In the genomic region with DNA sequence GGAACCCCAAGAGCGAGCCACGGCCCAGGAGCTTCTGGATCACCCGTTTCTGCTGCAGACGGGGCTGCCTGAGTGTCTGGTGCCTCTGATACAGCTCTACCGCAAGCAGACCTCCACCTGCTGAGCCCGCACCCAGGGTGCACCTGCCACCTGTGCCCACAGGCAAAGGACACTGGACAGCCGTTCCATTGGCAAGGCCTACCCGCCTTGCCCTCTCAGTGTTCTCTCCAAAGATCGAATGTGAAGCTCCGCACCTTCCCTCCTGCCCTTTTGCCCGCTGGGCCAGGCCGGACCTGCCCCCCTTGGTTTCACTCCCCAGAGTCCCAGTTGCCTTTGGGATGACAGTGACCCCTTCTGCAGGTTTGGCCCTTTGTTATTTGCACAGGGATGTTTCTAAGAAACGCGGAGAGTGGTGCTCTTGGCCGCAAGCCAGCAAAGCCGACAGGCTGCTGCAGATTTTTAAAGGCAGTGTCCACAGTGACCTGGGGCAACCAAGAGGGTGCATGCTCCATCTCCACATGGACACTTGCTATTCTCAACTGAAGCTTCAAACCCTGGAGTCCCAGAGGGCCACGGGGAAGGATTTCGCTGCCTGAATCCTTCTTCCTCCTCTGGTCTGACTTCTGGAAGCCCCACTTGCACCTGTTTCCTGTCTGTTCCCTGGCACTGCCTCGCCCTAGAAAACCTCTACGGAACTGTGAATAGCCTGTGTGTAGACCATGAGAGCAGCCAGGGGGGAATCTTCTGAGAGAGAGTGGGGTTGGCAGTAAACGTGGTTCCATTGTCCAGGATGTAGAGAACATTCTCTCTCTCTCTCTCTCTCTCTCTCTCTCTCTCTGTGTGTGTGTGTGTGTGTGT, we compare ENCODE assay signal across 10 mouse cellular contexts. TPM values are rescaled to one million over a fixed set of nuclear protein-coding genes. Genes with fewer than 3 reads are reported as not detected.
DNase-seq lines count a peak whose midpoint lies in the region; ATAC-seq and TF ChIP-seq lines count a peak whose summit lies in the region.
"Had no signal": no experiment of that assay in that cellular context is flagged by ENCODE, and none has a peak within 500 bp of the region (broad histone marks: within the 10 kb centered on the region; RNA-seq: fewer than 3 reads in every experiment).

No protein-coding gene starts in this region.

- H3K27me3 ChIP-seq in stomach, postnatal 0 days (ENCODE audit: control insufficient read depth, insufficient read depth, low read length): peaks cover 4% of the 10 kb centered on the region; the same call in 1 of the 2 replicates
- H3K27me3 ChIP-seq in forebrain, embryonic 14.5 days (replicated peaks; ENCODE audit: control insufficient read depth, insufficient read depth, low read length): peaks cover 28% of the 10 kb centered on the region

- intact Hi-C loops in gastrocnemius, adult 2 months (cut with DNase I): loop anchor here (1.0 to 5.0 kb wide), 2 partner anchors 58 to 209 kb away; no protein-coding TSS in a partner anchor

- H3K9me3 ChIP-seq in stomach, postnatal 0 days (ENCODE audit: control insufficient read depth, low read length): no peaks in the 10 kb centered on the region
- no peaks in the 10 kb centered on the region for H3K9me3 ChIP-seq in forebrain, embryonic 14.5 days (replicated peaks; ENCODE audit: control insufficient read depth, low read length)

- TF ChIP-seq EP300 in stomach, postnatal 0 days (optimal IDR thresholded peaks at IDR 0.05): no peak

- no peak overlapping the region for H3K27ac ChIP-seq in gastrocnemius, adult 2 months
- no peak overlapping the region for H3K27ac ChIP-seq in stomach, postnatal 0 days (replicated peaks)
- no peak overlapping the region for H3K27ac ChIP-seq in forebrain, embryonic 14.5 days (ENCODE audit: low read depth, low read length)
- H3K27ac ChIP-seq: macrophage had no signal

- no peak overlapping the region for H3K4me2 ChIP-seq in stomach, postnatal 0 days (replicated peaks; ENCODE audit: low read depth)
- H3K4me2 ChIP-seq in forebrain, embryonic 14.5 days (ENCODE audit: low read length): no peak overlapping the region

- H3K9ac ChIP-seq in stomach, postnatal 0 days (ENCODE audit: low read length): no peak overlapping the region
- H3K9ac ChIP-seq in forebrain, embryonic 14.5 days (ENCODE audit: low read length): no peak overlapping the region

- no peak for TF ChIP-seq CTCF in gastrocnemius, adult 2 months (IDR thresholded peaks at IDR 0.05)
- no peak for TF ChIP-seq CTCF in lung, adult 2 months (IDR thresholded peaks at IDR 0.05; ENCODE audit: insufficient read depth, low read length)
- no peak for TF ChIP-seq CTCF in stomach, postnatal 0 days (IDR thresholded peaks at IDR 0.05; ENCODE audit: low read depth)

- peak overlapping the region; percentile 17 for H3K4me3 ChIP-seq in gastrocnemius, adult 2 months
- no peak overlapping the region for H3K4me3 ChIP-seq in lung, adult 2 months (replicated peaks; ENCODE audit: extremely low read depth, low read depth, low read length)
- no peak overlapping the region for H3K4me3 ChIP-seq in stomach, postnatal 0 days (ENCODE audit: low read depth, low read length)
- H3K4me3 ChIP-seq in forebrain, embryonic 14.5 days (ENCODE audit: low read depth, low read length): no peak overlapping the region

- ATAC-seq in common myeloid progenitor, adult 5-6 weeks (replicated peaks; ENCODE audit: low read depth, poor library complexity, severe bottlenecking): peak; percentile 48
- no peak for ATAC-seq in stomach, postnatal 0 days (ENCODE audit: low FRiP score, low TSS enrichment)
- ATAC-seq in forebrain, embryonic 14.5 days: no peak

- 36% methylated on average over 21 of the region's 21 CpGs for WGBS in lung, adult 2 months
- WGBS in stomach, postnatal 0 days: 37% methylated on average over 21 of the region's 21 CpGs
- WGBS in forebrain, embryonic 14.5 days: 57% methylated on average over 21 of the region's 21 CpGs

- DNase-seq in gastrocnemius, adult 2 months: peak; percentile 39
- DNase-seq in gastrocnemius, adult 8-10 months (ENCODE audit: low spot score in 2 of 2): no peak
- peak; percentile 37 for DNase-seq in lung, adult 2 months
- DNase-seq in lung, postnatal 36 days: no peak
- DNase-seq in stomach, postnatal 0 days (ENCODE audit: low spot score): peak; percentile 49
- DNase-seq in neural tube, embryonic 10.5 days (ENCODE audit: extremely low spot score, low spot score): no peak
- no peak for DNase-seq in forebrain, embryonic 14.5 days (ENCODE audit: low spot score)

- no peaks in the 10 kb centered on the region for H3K36me3 ChIP-seq in stomach, postnatal 0 days (ENCODE audit: control insufficient read depth, insufficient read depth, low read length)
- 0 out of 2 replicates have a peak, but pooled peaks cover 2% of the 10 kb centered on the region for H3K36me3 ChIP-seq in forebrain, embryonic 14.5 days (ENCODE audit: control insufficient read depth, insufficient read depth, low read length)

- H3K4me1 ChIP-seq in lung, adult 2 months (ENCODE audit: control insufficient read depth, insufficient read depth, low read length): no peaks in the 10 kb centered on the region; the same call in none of the 2 replicates
- 0 out of 2 replicates have a peak, but pooled peaks cover 3% of the 10 kb centered on the region for H3K4me1 ChIP-seq in stomach, postnatal 0 days (replicated peaks; ENCODE audit: control insufficient read depth, insufficient read depth)
- H3K4me1 ChIP-seq in forebrain, embryonic 14.5 days (ENCODE audit: control insufficient read depth, insufficient read depth, low read length): peaks cover 5% of the 10 kb centered on the region; the same call in 1 of the 2 replicates

- TF ChIP-seq POLR2A in lung, adult 2 months (IDR thresholded peaks at IDR 0.05; ENCODE audit: borderline replicate concordance, extremely low read depth, low read depth, low read length): no peak

RNA-seq across cellular contexts. Expression of gene Ankrd63, which starts 7.1 kb away (rescaled TPM):
- total RNA-seq in gastrocnemius, adult 2 months (2021): under 1 TPM in 1 of 2 experiments, not detected in 1; 0.06 TPM
- total RNA-seq in gastrocnemius, adult 8-10 months (2022): not detected
- 5.0 and 5.4 TPM in 2 replicates for polyA plus RNA-seq in lung, adult 2 months (2012; rRNA removed)
- total RNA-seq in common myeloid progenitor, adult 5-6 weeks (2017): 0.09 and 0.19 TPM in 2 replicates
- polyA plus RNA-seq in stomach, postnatal 0 days (2015; fragmentation: Nextera tagmentation; extraction: Ambion mirVana): 0.11 and 0.27 TPM in 2 replicates
- 0.28 and 0.41 TPM in 2 replicates for polyA plus RNA-seq in forebrain, embryonic 14.5 days (2014; fragmentation: Nextera tagmentation; extraction: Ambion mirVana)
- polyA plus RNA-seq: embryonic facial prominence, embryonic 11.5 days; macrophage had no signal

RNA-seq across cellular contexts. Expression of gene Plcb2, which starts 31.6 kb away (rescaled TPM):
- total RNA-seq in gastrocnemius, adult 2 months (2021): under 1 TPM; 0.11 to 0.43 TPM
- under 1 TPM in 3 of 4 experiments, not detected in 1; 0.15 to 0.27 (median 0.27) TPM for total RNA-seq in gastrocnemius, adult 8-10 months (2022)
- 11.8 and 15.2 TPM in 2 replicates for polyA plus RNA-seq in lung, adult 2 months (2012; rRNA removed)
- 34.5 and 42.0 TPM in 2 replicates for total RNA-seq in common myeloid progenitor, adult 5-6 weeks (2017)
- polyA plus RNA-seq in stomach, postnatal 0 days (2015; fragmentation: Nextera tagmentation; extraction: Ambion mirVana): 0.58 and 0.64 TPM in 2 replicates
- polyA plus RNA-seq in forebrain, embryonic 14.5 days (2014; fragmentation: Nextera tagmentation; extraction: Ambion mirVana): 0.48 and 0.57 TPM in 2 replicates

RNA-seq across cellular contexts. Expression of gene Pak6, which starts 33.6 kb away (rescaled TPM):
- not detected for total RNA-seq in gastrocnemius, adult 2 months (2021)
- not detected for total RNA-seq in gastrocnemius, adult 8-10 months (2022)
- 8.2 and 11.8 TPM in 2 replicates for polyA plus RNA-seq in lung, adult 2 months (2012; rRNA removed)
- 1.1 and 1.7 TPM in 2 replicates for total RNA-seq in common myeloid progenitor, adult 5-6 weeks (2017)
- 3.7 and 5.3 TPM in 2 replicates for polyA plus RNA-seq in stomach, postnatal 0 days (2015; fragmentation: Nextera tagmentation; extraction: Ambion mirVana)
- polyA plus RNA-seq in forebrain, embryonic 14.5 days (2014; fragmentation: Nextera tagmentation; extraction: Ambion mirVana): 14.0 and 18.7 TPM in 2 replicates
- polyA plus RNA-seq: macrophage had no signal

RNA-seq across cellular contexts. Expression of gene Inafm2, which starts 48.9 kb away (rescaled TPM):
- 1 to 10 TPM; 5.2 to 5.8 TPM for total RNA-seq in gastrocnemius, adult 2 months (2021)
- 1 to 10 TPM; 5.0 to 7.2 (median 5.2) TPM for total RNA-seq in gastrocnemius, adult 8-10 months (2022)
- polyA plus RNA-seq in lung, adult 2 months (2012; rRNA removed): 18.1 and 23.5 TPM in 2 replicates
- total RNA-seq in common myeloid progenitor, adult 5-6 weeks (2017): 19.8 and 20.5 TPM in 2 replicates
- 33.8 and 36.7 TPM in 2 replicates for polyA plus RNA-seq in stomach, postnatal 0 days (2015; fragmentation: Nextera tagmentation; extraction: Ambion mirVana)
- 32.1 and 33.7 TPM in 2 replicates for polyA plus RNA-seq in forebrain, embryonic 14.5 days (2014; fragmentation: Nextera tagmentation; extraction: Ambion mirVana)

Comparison
In these comparisons a context has a peak if more than half of its experiments do, and no peak if none do; other contexts are left out.
1. DNase-seq: peak in gastrocnemius, adult 2 months (single experiment), lung, adult 2 months (single experiment) and stomach, postnatal 0 days (single experiment); none in gastrocnemius, adult 8-10 months (0 of 2), lung, postnatal 36 days (single experiment), neural tube, embryonic 10.5 days (single experiment) and forebrain, embryonic 14.5 days (single experiment).
2. RNA of gene Plcb2, which starts 31.6 kb away (total RNA-seq): 34.5 to 42.0 TPM in common myeloid progenitor, adult 5-6 weeks; 0.11 to 0.43 TPM in gastrocnemius, adult 2 months and 0.15 to 0.27 TPM in gastrocnemius, adult 8-10 months; every median in the first group is over 10 times any median in the second.